Mouse (Mus musculus): Measurements from ENCODE around the gene Dlgap1. TPM values are rescaled to one million over a fixed set of nuclear protein-coding genes. Genes with fewer than 3 reads are reported as not detected.

The Dlgap1 gene
- polyA plus RNA-seq, 1 experiment from 2014 or later = 3.5 TPM

DNA sequence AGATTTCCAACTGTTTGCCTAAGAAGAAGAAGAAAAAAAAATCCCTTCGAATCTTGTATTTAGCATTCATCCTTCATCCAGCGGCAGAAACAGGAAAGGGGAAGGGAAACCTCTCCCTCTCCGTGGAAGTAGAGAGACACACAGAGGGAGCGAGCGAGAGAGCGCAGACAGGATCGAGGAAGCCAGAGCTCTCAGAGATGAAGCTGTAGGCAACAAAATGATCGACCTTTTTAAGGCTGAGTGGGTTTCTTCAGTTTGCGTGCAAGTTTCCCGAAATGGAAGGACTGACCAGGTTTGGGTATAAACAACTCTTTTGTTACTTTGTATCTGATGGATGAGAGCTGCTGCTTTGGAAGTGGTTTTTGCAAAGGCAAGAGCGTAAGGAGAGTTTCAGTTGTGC lies 553.1 kb downstream of the Dlgap1 start:
- 0 out of 2 replicates have a peak, but pooled peaks cover 7% of the 10 kb centered on the region for H3K4me1 ChIP-seq (ENCODE audit: insufficient read depth, low read length)
- H3K36me3 ChIP-seq (ENCODE audit: insufficient read depth, low read length) = no peaks in the 10 kb centered on the region
- no peaks in the 10 kb centered on the region for H3K27me3 ChIP-seq (ENCODE audit: insufficient read depth, low read length)
- ATAC-seq (ENCODE audit: low FRiP score, low TSS enrichment) = no peak
- peak overlapping the region; percentile 44 for H3K4me2 ChIP-seq (replicated peaks; ENCODE audit: low read depth, low read length)
- peaks cover 4% of the 10 kb centered on the region; the same call in 1 of the 2 replicates for H3K9me3 ChIP-seq (ENCODE audit: low read length)
- peak overlapping the region; percentile 7; the same call in 1 of the 2 replicates for H3K9ac ChIP-seq (replicated peaks; ENCODE audit: low read length)
- peak overlapping the region; percentile 27 for H3K4me3 ChIP-seq (ENCODE audit: low read length)
- H3K27ac ChIP-seq (ENCODE audit: low read length) = no peak overlapping the region
- 20% methylated on average over 11 of the region's 11 CpGs for WGBS

DNA sequence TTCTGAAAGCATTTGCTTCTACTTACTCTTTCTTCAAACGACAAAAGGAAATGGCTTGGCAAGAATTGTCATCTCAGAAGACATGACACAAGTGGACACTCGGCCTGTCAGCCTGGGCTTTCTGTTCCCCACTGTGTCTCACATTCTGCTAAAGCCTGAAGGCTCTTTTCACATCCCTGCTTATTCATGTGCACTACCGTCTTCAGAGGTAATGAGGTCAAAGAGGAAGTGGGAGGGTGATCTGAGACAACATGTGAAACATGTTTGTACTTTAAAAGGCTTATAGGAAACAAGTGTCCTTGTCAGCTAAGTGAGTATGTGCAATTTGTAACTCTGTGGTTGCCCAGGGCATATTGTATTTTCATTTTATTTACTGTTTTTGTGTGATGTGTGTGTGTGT lies 557.1 kb downstream of the Dlgap1 start:
- Histone ChIP-seq H3K4me2 (replicated peaks; ENCODE audit: low read depth, low read length) (no peak overlapping the region), H3K4me3 (ENCODE audit: low read length) (no peak overlapping the region), H3K9ac (replicated peaks; ENCODE audit: low read length) (no peak overlapping the region), H3K27me3 (ENCODE audit: insufficient read depth, low read length) (no peaks in the 10 kb centered on the region), H3K27ac (ENCODE audit: low read length) (no peak overlapping the region), H3K36me3 (ENCODE audit: insufficient read depth, low read length) (no peaks in the 10 kb centered on the region), H3K9me3 (ENCODE audit: low read length) (no peaks in the 10 kb centered on the region), H3K4me1 (ENCODE audit: insufficient read depth, low read length) (peaks cover 19% of the 10 kb centered on the region)
- no peak for ATAC-seq (ENCODE audit: low FRiP score, low TSS enrichment)
- 15% methylated on average over 3 of the region's 3 CpGs for WGBS

DNA sequence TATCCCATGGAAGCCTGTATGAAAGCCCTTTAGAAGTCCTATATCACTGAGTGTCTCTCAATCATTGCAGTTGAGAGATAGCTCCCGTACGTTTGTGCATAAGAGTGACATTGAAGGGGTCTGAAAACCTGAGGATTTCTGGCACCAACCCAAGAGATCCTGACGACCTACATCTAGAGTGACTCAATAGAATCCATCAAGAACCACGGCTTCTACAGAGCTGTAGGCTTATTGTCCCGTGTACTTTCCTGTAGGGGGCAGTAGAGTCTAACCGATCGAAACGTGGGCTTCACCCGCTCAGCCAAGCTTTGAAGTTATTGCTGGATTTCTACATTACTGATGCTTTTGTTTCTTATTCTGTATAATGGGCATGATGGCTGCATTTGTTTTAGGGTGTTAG lies 558.2 kb downstream of the Dlgap1 start:
- Histone ChIP-seq H3K4me3 (ENCODE audit: low read length) (no peak overlapping the region), H3K27me3 (ENCODE audit: insufficient read depth, low read length) (no peaks in the 10 kb centered on the region), H3K4me2 (replicated peaks; ENCODE audit: low read depth, low read length) (no peak overlapping the region), H3K4me1 (ENCODE audit: insufficient read depth, low read length) (peaks cover 19% of the 10 kb centered on the region), H3K9me3 (ENCODE audit: low read length) (no peaks in the 10 kb centered on the region), H3K36me3 (ENCODE audit: insufficient read depth, low read length) (no peaks in the 10 kb centered on the region), H3K27ac (ENCODE audit: low read length) (no peak overlapping the region), H3K9ac (replicated peaks; ENCODE audit: low read length) (no peak overlapping the region)
- ATAC-seq (ENCODE audit: low FRiP score, low TSS enrichment) = peak; percentile 75; the same call in 1 of the 2 replicates
- 44% methylated on average over 9 of the region's 9 CpGs for WGBS

DNA sequence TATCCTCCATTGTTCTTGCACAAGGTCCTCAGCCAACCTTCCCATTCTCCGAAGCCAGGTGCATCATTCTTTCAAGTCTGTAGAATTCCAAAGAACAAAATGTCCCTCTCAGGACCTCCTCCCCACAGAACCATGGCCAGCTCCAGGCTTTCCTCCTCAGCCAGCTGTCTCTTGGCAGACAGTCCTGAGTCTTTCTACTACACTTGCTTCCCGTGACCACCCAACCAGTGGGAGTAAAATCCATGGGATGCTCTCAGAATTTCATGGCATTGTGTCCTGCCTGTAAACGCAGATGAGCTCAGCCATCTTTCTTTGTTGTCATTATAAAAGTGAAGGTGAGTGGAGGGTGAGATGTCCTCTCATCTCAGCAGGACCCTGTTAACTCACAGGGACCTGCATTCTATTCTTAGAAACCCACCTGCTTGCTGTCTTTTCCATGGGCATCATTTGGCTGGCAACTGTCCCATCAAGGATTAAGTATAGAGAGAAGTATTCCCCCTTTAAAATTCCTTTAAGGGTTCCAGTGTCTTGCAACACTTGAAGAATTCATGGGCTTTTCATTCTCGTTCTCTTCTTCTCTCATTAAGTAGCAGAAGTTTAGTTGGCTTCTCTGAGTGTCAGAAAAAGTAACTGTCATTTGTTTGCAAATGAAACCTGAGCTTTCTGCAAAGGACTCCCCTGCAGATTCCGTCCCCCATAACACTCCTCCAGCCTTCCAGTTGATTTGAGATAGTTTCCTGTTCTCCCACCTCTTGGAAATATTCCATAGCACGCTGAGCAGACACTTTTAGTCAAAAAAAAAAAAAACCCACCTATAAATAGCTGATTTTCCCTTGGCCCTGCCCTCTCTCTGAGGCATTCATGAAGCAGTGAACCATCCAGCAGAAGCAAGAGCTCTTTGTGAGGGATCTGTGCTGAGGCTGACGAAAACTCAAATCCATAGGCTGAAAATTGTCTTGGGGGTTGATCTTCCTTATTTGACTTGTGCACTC lies 559.6 kb downstream of the Dlgap1 start:
- peaks cover 19% of the 10 kb centered on the region for H3K4me1 ChIP-seq (ENCODE audit: insufficient read depth, low read length)
- no peaks in the 10 kb centered on the region for H3K9me3 ChIP-seq (ENCODE audit: low read length)
- no peak overlapping the region for H3K9ac ChIP-seq (replicated peaks; ENCODE audit: low read length)
- peak overlapping the region; percentile 61 for H3K27ac ChIP-seq (ENCODE audit: low read length)
- WGBS = 31% methylated on average over 7 of the region's 7 CpGs
- H3K4me3 ChIP-seq (ENCODE audit: low read length) = no peak overlapping the region
- 0 out of 2 replicates have a peak, but pooled peaks have one; percentile 33 for ATAC-seq (ENCODE audit: low FRiP score, low TSS enrichment)
- no peaks in the 10 kb centered on the region for H3K27me3 ChIP-seq (ENCODE audit: insufficient read depth, low read length)
- H3K36me3 ChIP-seq (ENCODE audit: insufficient read depth, low read length) = no peaks in the 10 kb centered on the region
- peak overlapping the region; percentile 23; the same call in 1 of the 2 replicates for H3K4me2 ChIP-seq (replicated peaks; ENCODE audit: low read depth, low read length)

DNA sequence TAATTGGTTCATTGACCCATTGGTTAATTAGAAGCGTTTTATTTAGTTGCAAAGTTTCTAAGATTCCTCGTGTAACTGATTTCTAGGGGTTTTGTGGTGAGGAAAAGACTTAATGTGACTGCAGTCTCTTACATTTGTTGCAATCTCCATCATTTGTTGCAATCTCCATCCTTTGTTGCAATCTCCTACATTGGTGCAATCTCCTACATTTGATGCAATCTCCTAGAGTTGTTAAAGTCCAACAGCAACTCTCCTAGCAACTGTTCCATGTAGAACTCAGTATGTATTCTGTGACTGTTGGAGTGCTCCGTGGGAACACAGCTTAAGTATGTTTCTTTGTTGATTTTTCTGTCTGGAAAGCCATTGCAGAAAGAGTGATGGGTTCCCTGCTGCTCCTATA lies 565.4 kb downstream of the Dlgap1 start:
- WGBS = 73% methylated on average over 3 of the region's 3 CpGs
- Histone ChIP-seq H3K27me3 (ENCODE audit: insufficient read depth, low read length) (no peaks in the 10 kb centered on the region), H3K9ac (replicated peaks; ENCODE audit: low read length) (no peak overlapping the region), H3K36me3 (ENCODE audit: insufficient read depth, low read length) (no peaks in the 10 kb centered on the region), H3K9me3 (ENCODE audit: low read length) (no peaks in the 10 kb centered on the region), H3K27ac (ENCODE audit: low read length) (no peak overlapping the region), H3K4me3 (ENCODE audit: low read length) (no peak overlapping the region), H3K4me2 (replicated peaks; ENCODE audit: low read depth, low read length) (no peak overlapping the region), H3K4me1 (ENCODE audit: insufficient read depth, low read length) (no peaks in the 10 kb centered on the region)
- no peak for ATAC-seq (ENCODE audit: low FRiP score, low TSS enrichment)

DNA sequence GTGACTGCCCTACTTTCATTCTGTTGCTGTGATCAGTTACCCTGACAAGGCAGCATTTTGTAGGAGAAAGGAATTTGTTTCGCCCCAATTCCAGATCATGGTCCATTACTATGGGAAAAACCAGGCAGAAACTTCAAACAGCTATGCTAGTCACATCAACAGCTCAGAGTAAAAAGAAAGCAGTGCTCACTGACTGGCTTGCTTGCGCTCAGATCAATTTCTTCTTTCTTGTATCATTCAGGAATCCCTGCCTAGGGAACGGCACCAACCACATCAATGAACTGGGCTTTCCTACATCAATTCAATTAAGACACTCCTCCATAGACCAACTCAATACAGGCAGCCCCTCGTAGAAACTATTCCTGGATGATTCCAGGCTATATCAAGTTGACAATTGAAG lies 572.9 kb downstream of the Dlgap1 start:
- no peak for ATAC-seq (ENCODE audit: low FRiP score, low TSS enrichment)
- Histone ChIP-seq H3K9me3 (ENCODE audit: low read length) (no peaks in the 10 kb centered on the region), H3K4me3 (ENCODE audit: low read length) (no peak overlapping the region), H3K27ac (ENCODE audit: low read length) (no peak overlapping the region), H3K4me1 (ENCODE audit: insufficient read depth, low read length) (no peaks in the 10 kb centered on the region), H3K9ac (replicated peaks; ENCODE audit: low read length) (no peak overlapping the region), H3K27me3 (ENCODE audit: insufficient read depth, low read length) (no peaks in the 10 kb centered on the region), H3K36me3 (ENCODE audit: insufficient read depth, low read length) (no peaks in the 10 kb centered on the region), H3K4me2 (replicated peaks; ENCODE audit: low read depth, low read length) (no peak overlapping the region)
- 88% methylated on average over 4 of the region's 4 CpGs for WGBS

DNA sequence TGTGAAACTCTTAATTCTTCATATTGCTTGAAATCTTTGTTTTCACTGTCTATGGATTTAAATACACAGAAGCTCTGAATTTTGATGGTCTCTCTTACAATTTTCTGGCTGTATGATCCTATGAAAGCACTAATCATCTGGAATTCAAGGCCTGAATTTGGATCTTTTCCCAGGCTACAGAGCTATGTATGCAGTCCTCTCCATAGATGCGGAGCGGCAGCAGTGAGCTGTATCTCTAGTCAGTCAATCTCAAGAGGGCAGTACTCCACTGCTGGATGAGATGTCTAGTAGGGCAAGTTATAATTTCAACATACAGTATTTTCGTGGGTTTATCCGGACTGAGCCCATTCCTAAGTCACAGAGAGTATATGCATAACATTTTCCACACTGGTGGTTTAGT lies 581.9 kb downstream of the Dlgap1 start:
- WGBS = 87% methylated on average over 4 of the region's 4 CpGs
- Histone ChIP-seq H3K27me3 (ENCODE audit: insufficient read depth, low read length) (no peaks in the 10 kb centered on the region), H3K4me1 (ENCODE audit: insufficient read depth, low read length) (no peaks in the 10 kb centered on the region), H3K4me2 (replicated peaks; ENCODE audit: low read depth, low read length) (no peak overlapping the region), H3K36me3 (ENCODE audit: insufficient read depth, low read length) (no peaks in the 10 kb centered on the region), H3K9me3 (ENCODE audit: low read length) (no peaks in the 10 kb centered on the region), H3K9ac (replicated peaks; ENCODE audit: low read length) (no peak overlapping the region), H3K4me3 (ENCODE audit: low read length) (no peak overlapping the region), H3K27ac (ENCODE audit: low read length) (no peak overlapping the region)
- ATAC-seq (ENCODE audit: low FRiP score, low TSS enrichment) = no peak

DNA sequence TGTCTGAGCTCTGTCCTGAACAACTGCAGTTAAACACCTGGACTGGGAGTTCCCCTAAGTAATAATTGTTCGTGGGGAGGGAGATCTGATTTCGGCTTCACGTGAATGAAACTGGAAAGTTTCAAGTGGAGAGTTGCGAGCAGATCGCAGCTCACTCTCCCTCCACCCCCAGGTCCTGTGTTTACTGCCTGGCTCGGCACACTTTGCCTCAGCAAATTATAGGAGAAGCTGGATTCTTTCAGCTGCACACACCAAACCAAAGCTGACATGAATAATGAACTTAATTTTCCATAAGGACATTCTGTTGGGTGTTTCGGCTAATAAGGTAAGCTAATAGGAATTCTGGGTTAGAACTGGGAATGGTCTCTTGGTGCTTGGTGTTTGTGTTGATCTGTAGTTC lies 592.7 kb downstream of the Dlgap1 start:
- Histone ChIP-seq H3K4me1 (ENCODE audit: insufficient read depth, low read length) (no peaks in the 10 kb centered on the region), H3K4me3 (ENCODE audit: low read length) (no peak overlapping the region), H3K9me3 (ENCODE audit: low read length) (no peaks in the 10 kb centered on the region), H3K36me3 (ENCODE audit: insufficient read depth, low read length) (no peaks in the 10 kb centered on the region), H3K27me3 (ENCODE audit: insufficient read depth, low read length) (no peaks in the 10 kb centered on the region), H3K27ac (ENCODE audit: low read length) (no peak overlapping the region), H3K4me2 (replicated peaks; ENCODE audit: low read depth, low read length) (no peak overlapping the region), H3K9ac (replicated peaks; ENCODE audit: low read length) (no peak overlapping the region)
- no peak for ATAC-seq (ENCODE audit: low FRiP score, low TSS enrichment)
- 35% methylated on average over 7 of the region's 7 CpGs for WGBS

DNA sequence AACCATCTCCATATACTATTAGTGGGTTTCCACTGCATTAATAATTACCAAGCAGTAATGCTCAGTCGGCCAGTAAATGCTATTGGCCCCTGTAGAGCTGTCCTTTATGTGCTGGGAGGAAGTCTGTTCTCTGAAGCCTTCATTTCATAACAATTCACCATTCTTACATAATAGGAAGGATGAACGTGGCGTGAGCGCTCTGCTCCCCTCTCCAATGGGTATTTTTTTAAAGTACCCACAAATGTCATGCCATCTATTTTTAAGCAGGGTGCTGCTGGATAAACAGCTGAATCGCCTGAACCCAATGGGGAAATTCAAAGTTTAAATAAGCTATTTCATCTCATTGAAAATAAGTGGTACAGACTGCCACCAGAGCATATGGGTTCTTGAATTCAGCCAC lies 602.0 kb downstream of the Dlgap1 start:
- H3K4me3 ChIP-seq (ENCODE audit: low read length) = no peak overlapping the region
- H3K4me1 ChIP-seq (ENCODE audit: insufficient read depth, low read length) = no peaks in the 10 kb centered on the region
- H3K9ac ChIP-seq (replicated peaks; ENCODE audit: low read length) = no peak overlapping the region
- 77% methylated on average over 5 of the region's 5 CpGs for WGBS
- no peak overlapping the region for H3K27ac ChIP-seq (ENCODE audit: low read length)
- H3K9me3 ChIP-seq (ENCODE audit: low read length) = no peaks in the 10 kb centered on the region
- no peak overlapping the region for H3K4me2 ChIP-seq (replicated peaks; ENCODE audit: low read depth, low read length)
- H3K36me3 ChIP-seq (ENCODE audit: insufficient read depth, low read length) = no peaks in the 10 kb centered on the region
- ATAC-seq (ENCODE audit: low FRiP score, low TSS enrichment) = no peak
- no peaks in the 10 kb centered on the region for H3K27me3 ChIP-seq (ENCODE audit: insufficient read depth, low read length)

DNA sequence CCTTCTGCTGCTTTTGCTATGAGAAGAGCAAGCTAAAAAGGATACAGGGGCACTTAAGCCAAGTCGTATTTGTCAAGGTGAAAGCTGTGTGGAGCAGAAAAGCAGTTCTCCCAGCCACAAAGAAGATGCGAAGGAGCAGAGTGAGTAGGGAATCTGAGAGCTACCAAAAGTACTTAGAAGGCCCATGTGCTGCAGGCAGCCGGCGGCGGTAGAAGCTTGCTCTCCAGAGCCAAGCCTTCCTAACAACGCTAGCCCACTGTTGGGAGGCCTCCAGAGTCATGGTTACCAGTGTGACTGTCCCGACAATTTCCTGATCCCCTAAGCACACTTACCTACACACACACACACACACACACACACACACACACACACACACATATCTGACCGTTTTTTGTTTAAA lies 614.2 kb downstream of the Dlgap1 start:
- WGBS = 76% methylated on average over 8 of the region's 8 CpGs
- Histone ChIP-seq H3K4me2 (replicated peaks; ENCODE audit: low read depth, low read length) (no peak overlapping the region), H3K27ac (ENCODE audit: low read length) (no peak overlapping the region), H3K4me3 (ENCODE audit: low read length) (no peak overlapping the region), H3K36me3 (ENCODE audit: insufficient read depth, low read length) (no peaks in the 10 kb centered on the region), H3K27me3 (ENCODE audit: insufficient read depth, low read length) (no peaks in the 10 kb centered on the region), H3K9me3 (ENCODE audit: low read length) (no peaks in the 10 kb centered on the region), H3K4me1 (ENCODE audit: insufficient read depth, low read length) (no peaks in the 10 kb centered on the region), H3K9ac (replicated peaks; ENCODE audit: low read length) (no peak overlapping the region)
- no peak for ATAC-seq (ENCODE audit: low FRiP score, low TSS enrichment)

Measured in kidney, embryonic 16.5 days (tissue).